Mouse (Mus musculus): ENCODE results near the gene Sycp2.

Gene Sycp2

GRCm38 (mm10) chr2:178303453-178304187, 103.9 kb downstream of the Sycp2 start:
- in situ Hi-C loops (cut with MboI, MseI): no loop called here

Data from T-helper 17 cell (primary cell).